Mouse (Mus musculus): ENCODE data around the gene Hist1h2bf.
"Not testable (repeated sequence)": the region's sequence is repeated elsewhere in the genome, so short reads cannot be mapped to it uniquely, and the experiment has no call there.

The Hist1h2bf gene

GRCm38 (mm10) chr13:23573898-23574524, at the start of gene Hist1h2bf, which contains the start of gene Hist1h2ad:
TSS of gene Hist1h2bf (minus strand) at chr13:23574196.
TSS of gene Hist1h2ad (plus strand) at chr13:23574381.
- DNase-seq (ENCODE audit: low spot score in 2 of 2), result peak; percentile 91 to 92

- peak in 1 of 2 experiments; percentile 1 for DNase-seq (ENCODE audit: low spot score in 2 of 2)
Measured at GRCm38 (mm10) chr13:23622861-23623450, 49.0 kb upstream of the Hist1h2bf start.

- DNase-seq (ENCODE audit: low spot score in 2 of 2), result peak; percentile 81 to 85
Measured at GRCm38 (mm10) chr13:23622175-23622671, 48.2 kb upstream of the Hist1h2bf start, which contains the start of gene Hist1h1e. TSS of gene Hist1h1e (minus strand) at chr13:23622558.

GRCm38 (mm10) chr13:23621532-23622174, 47.7 kb upstream of the Hist1h2bf start:
- DNase-seq (ENCODE audit: low spot score in 2 of 2), result peak; percentile 74 to 78

GRCm38 (mm10) chr13:23620733-23621531, 46.9 kb upstream of the Hist1h2bf start, which contains the start of gene Hist1h2be:
TSS of gene Hist1h2be (minus strand) at chr13:23621124.
- peak; percentile 71 to 74 for DNase-seq (ENCODE audit: low spot score in 2 of 2)

GRCm38 (mm10) chr13:23620056-23620732, 46.2 kb upstream of the Hist1h2bf start:
- DNase-seq (ENCODE audit: low spot score in 2 of 2), result no peak

GRCm38 (mm10) chr13:23611638-23612037, 37.6 kb upstream of the Hist1h2bf start:
- no peak for DNase-seq (ENCODE audit: low spot score in 2 of 2)

GRCm38 (mm10) chr13:23610393-23610792, 36.4 kb upstream of the Hist1h2bf start:
- DNase-seq (ENCODE audit: low spot score in 2 of 2), result no peak

GRCm38 (mm10) chr13:23609844-23610243, 35.8 kb upstream of the Hist1h2bf start:
- no peak for DNase-seq (ENCODE audit: low spot score in 2 of 2)

- no peak for DNase-seq (ENCODE audit: low spot score in 2 of 2)
Measured at GRCm38 (mm10) chr13:23609209-23609608, 35.2 kb upstream of the Hist1h2bf start.

- DNase-seq (ENCODE audit: low spot score in 2 of 2), result no peak
Measured at GRCm38 (mm10) chr13:23605052-23605451, 31.1 kb upstream of the Hist1h2bf start.

GRCm38 (mm10) chr13:23604452-23604851, 30.5 kb upstream of the Hist1h2bf start:
- DNase-seq (ENCODE audit: low spot score in 2 of 2), result no peak

GRCm38 (mm10) chr13:23603182-23603699, 29.2 kb upstream of the Hist1h2bf start:
- DNase-seq (ENCODE audit: low spot score in 2 of 2), result no peak

- peak; percentile 70 to 82 for DNase-seq (ENCODE audit: low spot score in 2 of 2)
Measured at GRCm38 (mm10) chr13:23597957-23598356, 24.0 kb upstream of the Hist1h2bf start.

GRCm38 (mm10) chr13:23595622-23596372, 21.8 kb upstream of the Hist1h2bf start:
- DNase-seq (ENCODE audit: low spot score in 2 of 2), result no peak

GRCm38 (mm10) chr13:23595185-23595584, 21.2 kb upstream of the Hist1h2bf start:
- DNase-seq (ENCODE audit: low spot score in 2 of 2), result no peak

- DNase-seq (ENCODE audit: low spot score in 2 of 2), result no peak
Measured at GRCm38 (mm10) chr13:23593051-23593770, 19.2 kb upstream of the Hist1h2bf start.

- DNase-seq (ENCODE audit: low spot score in 2 of 2), result no peak
Measured at GRCm38 (mm10) chr13:23592614-23593013, 18.6 kb upstream of the Hist1h2bf start.

- not testable (repeated sequence) for DNase-seq (ENCODE audit: low spot score in 2 of 2)
Measured at GRCm38 (mm10) chr13:23591886-23592285, 17.9 kb upstream of the Hist1h2bf start.
